Mouse (Mus musculus): ENCODE measurements at regions not wholly inside any gene's neighbourhood (a gene's known extent, or its start where the extent isn't known, plus 50 kb on each side); places are given as distances from the start of the nearest gene placed in this dataset.

DNA sequence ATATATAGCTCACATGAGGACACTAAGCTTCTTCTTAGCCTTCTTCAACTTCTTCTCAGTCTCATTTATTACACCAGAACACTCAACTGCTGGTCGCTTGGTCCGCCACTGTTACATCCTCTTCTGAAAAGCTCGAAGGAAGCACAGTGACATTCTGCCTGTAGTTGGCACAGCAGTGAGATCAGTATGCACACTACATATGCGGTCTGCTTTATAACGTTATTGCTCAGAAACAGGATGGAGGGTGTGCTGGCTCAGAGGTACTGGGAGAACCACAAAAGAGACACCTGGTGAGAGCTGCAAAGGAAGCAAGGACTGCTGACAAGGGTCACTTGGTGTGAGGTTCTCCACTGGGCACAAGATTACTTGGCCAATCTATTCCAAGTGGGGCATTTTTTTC is 179.5 kb downstream of the Ets1 start:
- no peak for DNase-seq (ENCODE audit: low spot score in 2 of 2)

DNA sequence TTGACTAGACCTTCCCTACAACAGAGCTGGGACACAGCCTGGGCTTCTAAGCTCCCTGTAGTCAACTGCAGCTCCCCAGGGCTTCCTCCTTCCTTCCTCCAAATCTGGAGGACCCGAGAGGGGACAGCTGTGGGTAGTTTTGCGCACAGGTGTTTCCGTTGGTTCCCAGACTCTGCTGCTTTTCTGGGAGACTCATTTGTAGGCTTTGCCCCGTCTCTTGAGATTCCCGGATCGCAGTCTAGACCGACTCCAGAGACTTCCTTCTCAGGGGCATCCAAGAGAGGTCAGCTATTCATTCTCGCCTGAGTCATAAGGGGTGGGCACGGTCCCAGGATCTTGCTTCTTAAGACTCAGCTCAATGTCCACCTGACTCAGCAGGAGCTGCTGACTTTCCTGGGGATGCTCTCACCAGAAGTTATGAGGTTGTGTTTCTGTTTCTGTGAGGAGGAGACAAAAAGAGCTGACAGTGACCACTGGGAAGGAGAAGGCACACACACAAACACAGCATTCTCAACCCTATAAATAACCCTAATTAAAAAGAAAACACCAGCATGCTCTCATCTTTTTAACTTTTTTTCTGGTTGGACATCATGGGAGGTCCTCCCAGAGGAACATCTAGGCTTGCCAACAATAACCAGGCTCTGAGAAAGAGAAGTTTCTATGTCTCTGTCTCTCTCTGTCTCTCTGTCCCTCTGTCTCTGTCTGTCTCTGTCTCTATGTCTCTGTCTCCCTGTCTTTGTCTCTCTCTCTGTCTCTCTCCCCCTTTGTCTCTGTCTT is 180.8 kb downstream of the Ets1 start:
- no peak for DNase-seq (ENCODE audit: low spot score in 2 of 2)

DNA sequence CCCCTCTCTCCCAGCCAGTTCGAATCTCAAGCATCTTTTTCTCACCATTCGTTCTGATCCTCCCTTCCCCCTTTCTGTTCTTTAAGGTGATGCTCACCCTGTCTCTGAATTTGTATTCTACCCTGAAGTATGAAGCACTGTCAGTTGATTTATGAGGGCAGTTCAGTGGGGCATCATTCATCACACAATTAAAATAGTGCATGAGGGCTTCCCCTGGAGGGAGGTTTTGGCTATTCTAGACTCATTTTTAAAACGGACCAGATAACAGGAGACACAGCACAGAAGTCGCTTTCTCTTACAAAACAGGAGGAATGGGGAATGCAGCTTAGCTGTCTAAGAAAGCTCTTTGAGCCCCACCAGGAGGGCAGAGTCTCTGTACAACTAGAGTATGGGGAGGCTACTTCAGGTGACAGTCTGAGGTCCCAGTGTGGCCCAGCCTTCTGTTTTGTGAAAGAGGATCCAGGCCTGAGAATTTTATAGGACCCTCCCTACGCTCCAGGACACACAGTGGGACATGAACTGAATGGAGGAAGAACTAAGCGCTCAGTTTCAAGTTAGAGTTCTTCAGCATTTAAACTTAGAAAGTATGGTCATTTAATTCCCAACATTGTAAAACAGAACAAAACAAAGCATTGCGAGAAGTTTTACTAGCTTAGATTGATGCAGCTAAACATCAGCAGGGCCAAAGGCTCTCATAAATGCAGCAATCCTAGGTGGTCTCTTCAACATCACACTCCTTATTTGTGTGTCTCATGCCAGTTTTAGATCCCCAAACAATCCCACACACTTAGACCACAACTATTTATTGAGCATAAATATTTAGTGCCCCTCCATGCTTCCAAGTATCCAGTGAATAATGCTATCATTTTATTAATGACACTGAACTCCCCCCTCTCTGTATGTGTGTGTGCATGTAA is 181.7 kb downstream of the Ets1 start:
- no peak for DNase-seq (ENCODE audit: low spot score in 2 of 2)

DNA sequence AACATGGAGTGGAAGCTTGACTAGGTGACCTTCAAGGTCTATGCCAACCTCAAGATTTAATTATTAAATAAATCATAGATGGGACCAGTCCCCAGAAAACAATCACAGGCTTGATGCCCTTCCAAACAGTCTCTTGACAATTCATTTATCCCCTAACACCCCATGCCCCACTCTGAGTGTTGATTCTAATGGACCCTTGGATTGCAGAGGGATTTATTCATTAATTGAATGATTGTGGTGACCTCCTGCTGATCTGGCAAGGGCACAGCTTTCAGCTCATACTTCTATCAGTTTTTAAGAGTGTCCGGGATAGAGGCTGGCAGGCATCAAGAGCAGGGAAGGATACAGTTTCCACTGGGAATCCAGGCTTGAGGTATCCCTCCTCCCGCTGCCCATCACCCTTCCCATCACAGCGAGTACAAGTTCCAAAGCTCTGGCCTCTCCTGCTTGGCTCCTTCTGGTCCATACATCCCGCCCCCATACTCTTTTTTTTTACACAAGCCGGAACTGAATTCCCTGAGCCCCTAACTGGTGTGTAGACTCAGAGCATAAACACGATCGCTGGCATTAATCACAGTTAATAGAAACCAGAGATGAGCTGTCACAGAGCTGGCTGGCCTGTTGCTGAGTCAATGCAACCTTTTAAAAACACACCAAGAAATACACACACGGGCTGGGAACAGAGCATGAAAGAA is 187.6 kb downstream of the Ets1 start:
- no peak for DNase-seq (ENCODE audit: low spot score in 2 of 2)

DNA sequence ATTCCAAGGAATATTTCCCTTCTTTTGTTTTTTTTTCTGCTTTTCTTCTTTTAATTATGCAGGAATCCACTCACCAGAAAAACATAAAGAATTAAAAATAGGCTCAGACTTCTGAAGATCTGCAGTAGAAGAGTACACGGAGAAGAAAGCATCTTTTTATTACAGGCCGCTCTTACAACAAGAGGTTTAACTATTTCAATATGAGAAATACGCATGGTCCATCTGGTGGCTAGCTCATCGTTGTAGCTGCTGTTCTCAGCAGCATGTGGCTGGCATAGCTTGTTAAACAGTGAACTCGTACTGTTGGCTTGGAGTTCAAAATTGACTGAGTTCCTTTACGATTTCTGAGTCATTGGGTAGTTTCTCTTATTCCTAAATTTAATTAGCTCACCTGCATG is 188.1 kb downstream of the Ets1 start:
- DNase-seq (ENCODE audit: low spot score in 2 of 2), result no peak

DNA sequence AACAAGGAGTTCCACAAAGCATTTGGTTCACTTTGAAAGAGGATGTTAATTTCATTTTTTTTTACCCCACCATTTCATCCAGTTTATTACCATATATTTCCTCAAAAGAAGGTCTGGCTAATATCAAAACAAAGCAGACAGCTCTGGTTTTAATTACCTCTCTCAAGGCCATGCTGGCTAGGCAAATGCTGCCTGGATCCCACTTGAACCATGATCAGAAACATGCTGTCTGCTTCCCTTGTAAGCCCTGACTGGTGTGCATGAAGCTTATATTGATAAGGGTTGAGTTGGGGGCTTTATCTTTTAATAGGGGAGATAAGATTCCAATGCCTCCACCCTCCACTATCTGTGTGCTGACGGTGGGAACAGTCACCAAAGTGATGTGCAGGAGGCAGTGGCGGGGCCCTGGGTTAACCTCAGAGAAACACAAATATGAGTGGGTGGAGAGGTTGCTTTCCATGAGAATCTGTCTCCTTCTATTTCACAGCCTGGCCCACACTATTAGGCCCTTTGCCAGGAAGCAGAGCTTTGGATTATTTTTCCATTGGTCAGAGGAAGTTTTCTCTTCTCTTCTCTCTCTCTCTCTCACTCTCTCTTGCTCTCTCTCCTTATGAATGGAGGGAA is 194.4 kb downstream of the Ets1 start:
- DNase-seq (ENCODE audit: low spot score in 2 of 2), result no peak

DNA sequence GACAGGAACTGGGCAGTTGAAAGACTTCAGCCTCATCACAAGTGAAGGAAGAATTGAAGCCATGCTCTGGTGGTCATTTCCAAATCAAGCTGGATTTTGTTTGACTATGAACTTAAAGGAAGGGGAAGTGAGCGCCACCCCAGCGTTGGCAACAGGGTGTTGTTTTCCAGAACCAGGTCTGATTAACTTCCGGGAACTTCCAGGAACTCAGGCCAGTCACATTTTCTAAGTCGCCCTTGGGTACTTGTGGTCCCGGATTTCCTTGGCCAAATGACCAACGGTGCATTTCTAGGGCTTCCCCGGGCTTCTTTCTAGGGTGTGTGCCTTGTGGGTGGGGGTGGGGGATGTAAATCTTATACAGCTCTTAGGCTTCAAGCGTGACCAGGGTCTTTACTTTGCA is 197.4 kb downstream of the Ets1 start:
- DNase-seq (ENCODE audit: low spot score in 2 of 2), result no peak

DNA sequence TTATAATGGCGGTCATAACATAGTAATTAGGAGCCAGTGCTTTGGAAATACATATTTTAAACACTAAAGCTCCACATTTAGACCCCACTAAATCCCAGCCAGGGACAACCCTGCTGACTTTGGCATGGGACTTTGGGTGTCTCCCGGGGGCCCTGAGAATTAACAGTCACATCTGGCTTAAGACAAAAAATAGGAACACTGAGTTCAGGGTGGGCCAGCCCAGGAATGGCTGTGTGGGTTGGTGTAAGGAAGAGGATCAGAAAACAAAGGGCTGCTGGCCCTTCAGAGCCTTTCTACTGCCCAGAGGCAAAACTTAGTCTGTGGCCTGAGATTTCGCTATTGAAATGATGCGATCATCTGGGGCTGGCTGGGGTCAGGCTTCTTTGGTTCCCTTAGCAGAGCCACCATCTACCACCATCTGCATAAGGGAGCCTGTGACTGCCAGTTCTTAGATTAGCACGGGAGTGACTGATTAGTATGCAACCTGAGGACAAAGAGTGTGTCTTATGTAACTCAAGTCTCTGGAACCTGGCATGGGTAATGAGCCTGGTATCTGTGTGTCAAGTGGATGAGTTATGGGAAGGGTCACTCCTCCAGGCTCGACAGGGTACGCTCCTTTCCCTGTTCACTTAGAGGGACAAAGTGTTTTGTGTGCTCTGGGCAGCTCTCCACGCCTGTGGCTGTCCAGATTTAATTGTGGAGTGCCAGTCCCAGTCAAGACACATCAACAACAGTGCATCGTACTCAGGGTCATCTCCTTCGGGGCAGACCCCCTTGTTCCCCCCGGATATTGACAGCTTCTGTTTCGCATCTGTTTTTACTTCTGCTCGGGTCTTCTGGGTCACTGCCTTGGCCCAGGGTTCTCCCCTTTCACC is 199.0 kb downstream of the Ets1 start:
- DNase-seq (ENCODE audit: low spot score in 2 of 2), result no peak

DNA sequence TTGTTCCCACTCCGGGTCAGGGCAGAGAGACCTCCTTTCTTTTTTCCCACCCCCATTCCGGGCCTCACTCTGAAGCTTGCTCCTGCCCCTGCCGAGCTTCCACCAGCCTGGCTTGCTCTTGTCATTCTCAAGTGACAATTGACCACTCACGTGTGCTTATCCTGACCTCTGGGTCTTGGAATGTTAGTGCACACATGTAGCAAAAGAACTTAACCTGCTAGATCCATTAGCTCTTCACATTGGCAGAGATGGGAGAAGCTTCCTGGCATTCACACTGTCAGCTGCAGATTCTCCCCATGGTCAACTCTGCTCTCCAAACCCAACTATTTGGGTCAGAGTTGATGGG is 199.6 kb downstream of the Ets1 start:
- no peak for DNase-seq (ENCODE audit: low spot score in 2 of 2)

DNA sequence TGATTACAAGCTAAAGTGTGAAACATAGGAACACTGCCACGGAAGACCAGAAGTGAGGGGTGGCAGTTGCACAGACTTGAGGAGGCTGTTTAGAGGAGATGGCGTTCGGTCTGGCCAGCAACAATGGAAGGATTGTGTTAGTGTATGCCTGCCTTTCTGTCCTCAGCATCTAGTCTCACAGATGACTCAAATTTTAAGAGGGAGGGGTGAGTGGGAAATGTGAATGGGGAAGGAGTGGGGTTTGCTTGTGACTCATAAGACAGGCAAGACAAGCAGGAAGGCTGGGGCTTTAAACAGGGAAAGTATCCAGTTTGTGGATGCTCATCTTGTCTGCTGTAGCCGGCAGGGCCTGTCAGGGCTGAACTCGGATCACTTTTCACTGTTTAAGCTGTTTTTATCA is 200.3 kb downstream of the Ets1 start:
- DNase-seq (ENCODE audit: low spot score in 2 of 2), result no peak

DNA sequence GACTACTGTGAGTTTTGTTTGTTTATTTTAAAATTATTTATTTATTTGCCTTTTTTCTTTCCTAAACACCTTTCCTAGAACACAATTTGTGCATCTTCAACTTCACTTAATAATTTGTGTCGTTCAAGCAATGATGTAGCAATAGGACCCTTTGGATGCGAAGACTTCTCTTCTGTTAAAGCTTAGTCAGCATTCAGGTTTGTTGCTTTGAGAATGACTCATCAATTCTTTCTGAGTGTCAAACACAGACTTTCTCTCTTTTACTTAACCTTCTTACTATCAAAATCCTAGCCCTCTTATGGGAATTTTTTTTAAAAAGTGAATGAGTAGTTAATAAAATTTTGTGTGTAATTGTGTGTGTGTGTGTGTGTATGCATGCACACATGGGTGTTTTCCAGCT is 211.3 kb downstream of the Ets1 start:
- no peak for DNase-seq (ENCODE audit: low spot score in 2 of 2)

DNA sequence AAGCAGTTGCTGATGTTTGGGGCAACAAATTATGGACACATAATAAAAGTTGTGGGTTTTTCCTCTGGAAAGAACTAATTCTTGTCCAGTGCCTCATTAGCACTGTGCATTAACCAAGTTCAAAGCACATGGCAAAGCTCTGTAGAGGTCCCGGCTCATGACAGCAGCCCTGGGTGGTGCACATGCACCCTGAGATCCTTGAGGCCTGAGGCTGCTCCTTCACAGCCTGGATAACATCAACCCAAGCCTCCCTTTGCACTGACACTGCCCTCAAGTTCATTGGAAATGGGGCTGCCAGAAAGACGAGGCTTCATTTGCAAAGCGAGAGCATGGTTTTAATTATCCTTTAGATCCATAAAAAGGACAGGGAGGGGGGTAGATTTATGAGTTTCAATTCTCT is 216.3 kb downstream of the Ets1 start:
- DNase-seq (ENCODE audit: low spot score in 2 of 2), result no peak

DNA sequence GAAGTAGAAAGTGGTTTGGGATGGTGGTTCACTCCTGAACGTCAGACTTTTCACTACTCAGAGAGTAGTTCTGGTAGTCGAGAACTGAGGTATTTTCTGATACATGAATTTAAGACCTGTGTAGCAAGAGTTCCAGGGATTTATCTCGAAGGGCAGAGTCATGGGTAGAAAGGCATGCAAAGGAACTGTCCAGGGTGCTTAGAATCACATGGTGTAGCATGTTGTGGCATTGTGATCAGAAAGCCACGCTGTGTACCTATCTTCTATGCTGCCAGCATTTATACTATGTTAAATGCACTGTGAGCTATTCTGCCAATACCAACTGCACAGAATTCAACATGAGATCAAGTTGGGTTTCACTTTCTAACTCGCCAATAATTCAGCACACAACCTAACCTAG is 227.3 kb downstream of the Ets1 start:
- DNase-seq (ENCODE audit: low spot score in 2 of 2), result no peak

DNA sequence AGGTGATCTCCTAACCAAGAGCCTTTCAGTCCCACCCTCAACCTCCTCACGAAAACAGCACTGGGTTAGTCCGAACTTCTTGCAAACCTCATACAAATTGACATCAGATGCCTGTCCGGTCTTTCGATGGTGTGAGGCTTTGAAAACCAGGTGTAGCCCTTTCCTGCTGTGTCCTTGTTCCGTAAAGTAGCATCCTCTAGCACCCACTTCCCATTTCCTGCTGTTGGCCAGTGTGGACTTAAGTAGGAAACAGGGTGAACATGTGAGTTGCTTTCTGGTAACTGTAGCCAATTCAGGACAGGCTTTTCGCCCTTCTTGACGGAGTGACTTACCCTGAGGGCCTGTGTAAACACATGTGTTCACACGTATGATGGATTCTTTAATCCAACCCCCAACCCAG is 232.9 kb downstream of the Ets1 start:
- no peak for DNase-seq (ENCODE audit: low spot score in 2 of 2)

DNA sequence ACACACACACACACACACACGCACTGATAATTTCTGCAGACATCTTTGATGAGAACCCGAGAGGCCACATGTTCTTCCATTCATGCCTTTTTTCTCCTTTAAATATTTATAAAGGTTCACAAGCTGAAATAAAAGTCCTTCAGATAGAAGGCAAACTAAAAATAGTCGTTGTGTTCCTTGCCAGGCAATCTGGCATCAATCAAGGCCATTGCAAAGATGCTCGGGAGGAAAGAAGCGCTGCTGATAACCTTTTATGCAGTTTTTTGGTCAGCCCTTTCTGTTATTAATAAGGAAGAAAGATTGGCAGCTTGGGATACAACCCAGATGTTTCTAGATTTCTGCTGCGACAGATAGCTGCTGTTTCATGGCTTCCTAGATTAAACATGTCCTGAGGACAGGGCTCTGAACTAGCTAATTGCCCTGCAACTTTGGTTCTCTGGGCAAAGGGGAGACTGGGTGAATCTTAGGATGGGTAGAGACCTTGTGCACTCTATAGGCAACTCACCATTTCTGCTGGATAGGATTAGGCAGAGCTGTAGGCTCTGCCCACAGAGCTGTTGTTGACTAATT is 238.4 kb downstream of the Ets1 start:
- no peak for DNase-seq (ENCODE audit: low spot score in 2 of 2)

DNA sequence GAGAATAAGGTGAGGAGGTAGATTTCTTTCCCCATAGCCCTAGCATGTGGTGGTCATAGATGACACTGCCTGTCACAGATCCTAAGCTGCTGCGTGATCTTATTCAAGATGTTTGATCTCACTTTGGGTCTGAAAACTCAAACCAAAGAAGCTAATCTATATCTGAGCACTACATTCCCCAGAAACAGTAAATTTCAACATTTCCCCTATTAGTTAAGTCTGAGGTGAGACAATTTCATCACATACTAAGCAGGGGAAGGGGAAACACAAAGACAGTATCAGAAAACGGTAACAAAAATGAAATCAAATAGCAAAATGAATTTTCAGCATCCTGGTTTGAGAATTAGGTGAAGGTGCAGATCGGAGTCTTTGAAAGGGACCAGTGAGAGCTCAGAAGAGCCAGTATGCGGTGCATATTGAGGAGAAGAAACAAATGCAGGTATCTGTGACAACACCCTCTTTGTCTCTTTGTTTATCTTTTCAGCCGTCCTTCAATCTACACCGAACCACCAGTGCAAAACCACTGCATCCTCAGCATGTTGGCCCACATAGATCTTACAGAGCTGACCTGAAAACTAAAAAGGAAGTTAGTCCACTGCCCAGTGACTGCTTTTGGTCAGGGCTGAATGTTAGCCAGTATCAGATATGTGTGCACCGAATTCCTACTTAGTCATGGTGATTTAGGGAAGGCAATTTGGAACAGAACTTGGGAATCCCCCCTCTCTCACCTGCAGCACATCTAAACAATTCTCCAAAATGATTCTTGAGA is 247.0 kb downstream of the Ets1 start:
- DNase-seq (ENCODE audit: low spot score in 2 of 2), result no peak

DNA sequence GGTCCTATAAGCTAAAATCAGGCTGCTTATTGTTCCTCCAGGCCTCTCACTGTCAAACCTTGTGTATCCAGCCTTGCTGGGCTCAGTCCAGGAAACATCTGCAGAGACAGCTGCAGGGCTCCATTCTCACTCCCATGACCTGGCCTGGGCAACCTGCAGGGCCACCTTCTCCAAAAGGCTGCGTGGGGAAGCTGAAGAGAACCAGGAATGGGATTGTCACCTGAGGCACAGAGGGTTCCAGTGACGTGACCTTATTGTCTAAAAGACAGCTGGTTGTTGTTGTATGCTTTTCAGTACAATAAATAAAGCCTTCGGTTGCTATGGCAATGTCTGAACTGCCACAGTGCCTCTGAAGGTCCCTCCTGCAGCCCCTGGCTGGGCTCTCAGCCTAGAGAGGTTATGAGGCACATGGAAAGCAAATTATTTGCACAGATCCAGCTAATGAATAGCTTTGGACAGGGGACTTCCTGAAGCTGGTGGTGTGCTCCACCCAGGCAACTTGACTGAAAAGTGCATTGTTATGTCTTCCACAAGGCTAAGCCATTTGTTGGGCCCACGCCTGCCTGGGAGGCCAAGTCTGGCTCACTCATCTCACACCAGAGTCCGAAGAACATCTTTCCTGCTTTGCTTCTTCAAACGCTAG is 250.1 kb downstream of the Ets1 start:
- no peak for DNase-seq (ENCODE audit: low spot score in 2 of 2)

DNA sequence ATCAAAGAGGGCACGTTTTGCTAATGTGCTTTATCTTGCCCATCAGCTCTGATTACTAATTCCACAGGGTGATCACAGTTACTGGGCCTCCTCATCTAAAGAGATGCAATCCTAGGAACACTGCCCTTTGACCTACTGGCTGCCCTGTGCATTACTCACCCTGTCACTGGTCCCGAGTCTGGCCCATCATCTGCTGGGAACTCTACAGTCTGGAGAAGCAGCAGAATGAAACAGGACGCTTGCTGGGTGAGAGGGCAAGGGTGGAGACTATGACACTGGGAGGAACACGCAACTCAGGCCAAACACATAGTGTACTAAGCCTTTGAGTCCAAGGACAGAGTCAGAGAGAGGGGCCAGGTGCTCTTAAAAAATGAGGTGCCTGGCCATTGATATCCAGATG is 263.8 kb downstream of the Ets1 start:
- DNase-seq (ENCODE audit: low spot score in 2 of 2), result no peak

DNA sequence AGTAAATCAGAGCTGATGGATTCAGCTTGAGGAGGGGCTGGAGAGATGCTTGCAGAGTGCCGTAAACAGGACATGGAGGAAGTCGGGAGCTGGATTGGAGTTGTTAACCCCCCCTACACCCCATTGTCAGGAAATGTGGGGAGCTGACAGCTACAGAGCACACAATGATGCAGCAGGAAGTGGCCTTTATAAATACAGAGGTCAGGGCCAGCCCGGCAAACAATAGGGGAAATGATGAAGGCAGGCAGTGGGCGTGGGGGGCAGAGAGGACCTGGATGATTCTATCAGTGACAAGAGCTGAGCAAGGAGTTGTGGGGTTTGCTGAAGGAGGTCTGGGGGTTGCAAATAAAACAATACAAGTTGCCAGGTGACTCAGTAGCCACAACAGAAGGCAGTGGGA is 265.3 kb downstream of the Ets1 start:
- DNase-seq (ENCODE audit: low spot score in 2 of 2), result no peak
